Mouse (Mus musculus): Measurements from ENCODE around the gene Pik3r5. TPM values are rescaled to one million over a fixed set of nuclear protein-coding genes. Genes with fewer than 3 reads are reported as not detected.

Gene Pik3r5
- polyA plus RNA-seq, 1 experiment from 2014 or later, result 1.3 TPM

GRCm38 (mm10) chr11:68478574-68478981 lies 46.7 kb downstream of the Pik3r5 start:
- Histone ChIP-seq H3K9me3 (no peaks in the 10 kb centered on the region), H3K4me3 (no peak overlapping the region), H3K27me3 (replicated peaks) (no peaks in the 10 kb centered on the region), H3K9ac (no peak overlapping the region), H3K27ac (no peak overlapping the region), H3K4me2 (replicated peaks) (no peak overlapping the region), H3K36me3 (no peaks in the 10 kb centered on the region), H3K4me1 (no peaks in the 10 kb centered on the region)
- WGBS, result 76% methylated on average over 3 of the region's 3 CpGs
- ATAC-seq (ENCODE audit: low FRiP score, low read depth), result no peak

GRCm38 (mm10) chr11:68480660-68481059 lies 48.7 kb downstream of the Pik3r5 start:
- no peak overlapping the region for H3K9ac ChIP-seq
- no peaks in the 10 kb centered on the region for H3K27me3 ChIP-seq (replicated peaks)
- no peak overlapping the region for H3K4me2 ChIP-seq (replicated peaks)
- no peak for ATAC-seq (ENCODE audit: low FRiP score, low read depth)
- H3K27ac ChIP-seq, result no peak overlapping the region
- H3K36me3 ChIP-seq, result no peaks in the 10 kb centered on the region
- no peaks in the 10 kb centered on the region for H3K4me1 ChIP-seq
- WGBS, result 89% methylated on average over 4 of the region's 4 CpGs
- no peak overlapping the region for H3K4me3 ChIP-seq
- no peaks in the 10 kb centered on the region for H3K9me3 ChIP-seq

- Histone ChIP-seq H3K9ac (no peak overlapping the region), H3K4me1 (no peaks in the 10 kb centered on the region), H3K9me3 (no peaks in the 10 kb centered on the region), H3K4me2 (replicated peaks) (no peak overlapping the region), H3K4me3 (no peak overlapping the region), H3K27ac (no peak overlapping the region), H3K27me3 (replicated peaks) (no peaks in the 10 kb centered on the region), H3K36me3 (no peaks in the 10 kb centered on the region)
- ATAC-seq (ENCODE audit: low FRiP score, low read depth), result no peak
Measured at GRCm38 (mm10) chr11:68482001-68482400, 50.1 kb downstream of the Pik3r5 start.

- 80% methylated on average over 6 of the region's 6 CpGs for WGBS
- Histone ChIP-seq H3K9me3 (no peaks in the 10 kb centered on the region), H3K27me3 (replicated peaks) (no peaks in the 10 kb centered on the region), H3K4me1 (no peaks in the 10 kb centered on the region), H3K36me3 (no peaks in the 10 kb centered on the region), H3K9ac (no peak overlapping the region), H3K4me3 (no peak overlapping the region), H3K4me2 (replicated peaks) (no peak overlapping the region), H3K27ac (no peak overlapping the region)
- ATAC-seq (ENCODE audit: low FRiP score, low read depth), result no peak
Measured at GRCm38 (mm10) chr11:68483213-68483612, 51.3 kb downstream of the Pik3r5 start.

- Histone ChIP-seq H3K4me3 (no peak overlapping the region), H3K27ac (no peak overlapping the region), H3K4me2 (replicated peaks) (no peak overlapping the region), H3K9ac (no peak overlapping the region), H3K4me1 (no peaks in the 10 kb centered on the region), H3K9me3 (no peaks in the 10 kb centered on the region), H3K27me3 (replicated peaks) (no peaks in the 10 kb centered on the region), H3K36me3 (no peaks in the 10 kb centered on the region)
- 76% methylated on average over 3 of the region's 3 CpGs for WGBS
- no peak for ATAC-seq (ENCODE audit: low FRiP score, low read depth)
Measured at GRCm38 (mm10) chr11:68484431-68484830, 52.5 kb downstream of the Pik3r5 start.

GRCm38 (mm10) chr11:68485206-68485942 lies 53.5 kb downstream of the Pik3r5 start:
- ATAC-seq (ENCODE audit: low FRiP score, low read depth), result no peak

GRCm38 (mm10) chr11:68486093-68486492 lies 54.2 kb downstream of the Pik3r5 start:
- H3K9ac ChIP-seq, result no peak overlapping the region

More at GRCm38 (mm10) chr11:68485206-68485942, 53.5 kb downstream of the Pik3r5 start:
- Histone ChIP-seq H3K4me3 (no peak overlapping the region), H3K4me2 (replicated peaks) (no peak overlapping the region), H3K9me3 (no peaks in the 10 kb centered on the region), H3K36me3 (no peaks in the 10 kb centered on the region), H3K27ac (no peak overlapping the region), H3K4me1 (no peaks in the 10 kb centered on the region), H3K27me3 (replicated peaks) (no peaks in the 10 kb centered on the region), H3K9ac (no peak overlapping the region)
- 37% methylated on average over 8 of the region's 8 CpGs for WGBS

GRCm38 (mm10) chr11:68487720-68488119 lies 55.8 kb downstream of the Pik3r5 start:
- Histone ChIP-seq H3K4me2 (replicated peaks) (no peak overlapping the region), H3K27me3 (replicated peaks) (no peaks in the 10 kb centered on the region), H3K4me3 (no peak overlapping the region), H3K4me1 (no peaks in the 10 kb centered on the region), H3K36me3 (no peaks in the 10 kb centered on the region), H3K9ac (no peak overlapping the region), H3K9me3 (no peaks in the 10 kb centered on the region), H3K27ac (no peak overlapping the region)
- no peak for ATAC-seq (ENCODE audit: low FRiP score, low read depth)
- WGBS, result 93% methylated on average over 10 of the region's 10 CpGs

More at GRCm38 (mm10) chr11:68486093-68486492, 54.2 kb downstream of the Pik3r5 start:
- Histone ChIP-seq H3K4me3 (no peak overlapping the region), H3K9me3 (no peaks in the 10 kb centered on the region), H3K4me1 (no peaks in the 10 kb centered on the region), H3K4me2 (replicated peaks) (no peak overlapping the region), H3K27ac (no peak overlapping the region), H3K36me3 (no peaks in the 10 kb centered on the region), H3K27me3 (replicated peaks) (no peaks in the 10 kb centered on the region)
- 84% methylated on average over 3 of the region's 3 CpGs for WGBS
- no peak for ATAC-seq (ENCODE audit: low FRiP score, low read depth)

GRCm38 (mm10) chr11:68488256-68488824 lies 56.4 kb downstream of the Pik3r5 start:
- ATAC-seq (ENCODE audit: low FRiP score, low read depth), result no peak
- no peak overlapping the region for H3K27ac ChIP-seq
- no peaks in the 10 kb centered on the region for H3K36me3 ChIP-seq
- no peaks in the 10 kb centered on the region for H3K9me3 ChIP-seq
- H3K9ac ChIP-seq, result no peak overlapping the region
- no peak overlapping the region for H3K4me3 ChIP-seq
- H3K4me2 ChIP-seq (replicated peaks), result no peak overlapping the region
- 77% methylated on average over 6 of the region's 6 CpGs for whole genome bisulfite sequencing
- H3K27me3 ChIP-seq (replicated peaks), result no peaks in the 10 kb centered on the region
- no peaks in the 10 kb centered on the region for H3K4me1 ChIP-seq

- Histone ChIP-seq H3K36me3 (no peaks in the 10 kb centered on the region), H3K4me2 (replicated peaks) (no peak overlapping the region), H3K9me3 (no peaks in the 10 kb centered on the region), H3K4me3 (no peak overlapping the region), H3K9ac (no peak overlapping the region), H3K4me1 (no peaks in the 10 kb centered on the region), H3K27me3 (replicated peaks) (no peaks in the 10 kb centered on the region), H3K27ac (no peak overlapping the region)
- ATAC-seq (ENCODE audit: low FRiP score, low read depth), result no peak
- WGBS, result 43% methylated on average over 2 of the region's 2 CpGs
Measured at GRCm38 (mm10) chr11:68489236-68489635, 57.3 kb downstream of the Pik3r5 start.

GRCm38 (mm10) chr11:68492592-68492991 lies 60.7 kb downstream of the Pik3r5 start:
- WGBS, result 89% methylated on average over 11 of the region's 11 CpGs
- Histone ChIP-seq H3K4me1 (no peaks in the 10 kb centered on the region), H3K27me3 (replicated peaks) (no peaks in the 10 kb centered on the region), H3K4me2 (replicated peaks) (no peak overlapping the region), H3K27ac (no peak overlapping the region), H3K9ac (no peak overlapping the region), H3K9me3 (no peaks in the 10 kb centered on the region), H3K4me3 (no peak overlapping the region), H3K36me3 (no peaks in the 10 kb centered on the region)
- ATAC-seq (ENCODE audit: low FRiP score, low read depth), result no peak

- 84% methylated on average over 5 of the region's 5 CpGs for WGBS
- no peaks in the 10 kb centered on the region for H3K27me3 ChIP-seq (replicated peaks)
Measured at GRCm38 (mm10) chr11:68493760-68494159, 61.8 kb downstream of the Pik3r5 start.

GRCm38 (mm10) chr11:68497081-68497480 lies 65.2 kb downstream of the Pik3r5 start:
- WGBS, result 78% methylated on average over 6 of the region's 6 CpGs

More at GRCm38 (mm10) chr11:68493760-68494159, 61.8 kb downstream of the Pik3r5 start:
- no peak overlapping the region for H3K9ac ChIP-seq
- H3K27ac ChIP-seq, result no peak overlapping the region
- H3K4me1 ChIP-seq, result no peaks in the 10 kb centered on the region
- no peak overlapping the region for H3K4me2 ChIP-seq (replicated peaks)
- no peak for ATAC-seq (ENCODE audit: low FRiP score, low read depth)
- H3K36me3 ChIP-seq, result no peaks in the 10 kb centered on the region
- no peak overlapping the region for H3K4me3 ChIP-seq
- no peaks in the 10 kb centered on the region for H3K9me3 ChIP-seq

More at GRCm38 (mm10) chr11:68497081-68497480, 65.2 kb downstream of the Pik3r5 start:
- Histone ChIP-seq H3K9ac (no peak overlapping the region), H3K36me3 (no peaks in the 10 kb centered on the region), H3K27me3 (replicated peaks) (no peaks in the 10 kb centered on the region), H3K4me1 (no peaks in the 10 kb centered on the region), H3K4me2 (replicated peaks) (no peak overlapping the region), H3K27ac (no peak overlapping the region), H3K4me3 (no peak overlapping the region), H3K9me3 (no peaks in the 10 kb centered on the region)
- no peak for ATAC-seq (ENCODE audit: low FRiP score, low read depth)
